Mouse (Mus musculus) ES-CJ7 (cell line): ENCODE data around the gene Hmmr.
"Not testable (repeated sequence)": the region's sequence is repeated elsewhere in the genome, so short reads cannot be mapped to it uniquely, and the experiment has no call there.

ENCODE experiments used
- DNase-seq: peaks from one replicate; pipeline ENCODE4 v3.0.0; 2011; ENCODE audit warnings: low read depth, low spot score

The Hmmr gene

DNA sequence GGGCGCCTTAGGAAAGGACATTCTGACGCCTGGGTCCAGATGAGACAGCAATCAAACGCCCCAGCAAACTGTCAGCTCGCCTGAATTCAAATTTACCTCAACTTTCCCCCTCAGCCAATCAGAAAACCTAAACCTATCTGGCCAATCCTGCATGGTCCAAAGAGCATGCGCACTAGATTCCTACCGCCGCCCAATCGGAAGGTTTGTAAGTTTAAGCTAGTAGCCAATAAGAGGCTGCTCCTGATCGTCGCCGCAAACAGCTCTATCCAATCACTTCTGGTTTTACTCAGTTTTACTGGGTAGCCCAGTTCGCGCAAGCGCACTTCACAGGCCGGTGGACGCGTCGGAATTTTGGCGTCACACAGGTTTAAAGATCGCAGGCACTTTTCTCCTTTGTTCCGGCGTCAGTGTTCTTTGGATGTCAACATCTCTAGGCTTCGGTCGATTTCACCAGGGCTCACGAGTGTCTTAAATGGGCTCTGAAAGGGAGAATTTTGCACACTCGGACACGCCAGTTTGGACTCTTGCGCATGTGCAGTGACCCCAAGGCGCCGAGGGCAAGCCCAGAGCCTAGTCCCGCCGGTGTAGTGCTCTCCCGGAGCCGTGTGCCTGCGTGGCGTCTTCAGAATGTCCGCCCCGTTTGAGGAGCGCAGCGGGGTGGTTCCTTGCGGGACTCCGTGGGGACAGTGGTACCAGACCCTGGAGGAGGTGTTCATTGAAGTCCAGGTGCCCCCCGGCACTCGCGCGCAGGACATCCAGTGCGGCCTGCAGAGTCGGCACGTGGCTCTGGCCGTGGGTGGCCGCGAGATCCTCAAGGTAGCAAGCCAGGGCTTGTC lies at the start of gene Hmmr, which contains the start of gene Nudcd2:
TSS of gene Hmmr (minus strand) at position 84 of the 836 bp plus-strand sequence.
TSS of gene Nudcd2 (plus strand) at position 329 of the 836 bp plus-strand sequence.
- peak; percentile 100 for DNase-seq

DNA sequence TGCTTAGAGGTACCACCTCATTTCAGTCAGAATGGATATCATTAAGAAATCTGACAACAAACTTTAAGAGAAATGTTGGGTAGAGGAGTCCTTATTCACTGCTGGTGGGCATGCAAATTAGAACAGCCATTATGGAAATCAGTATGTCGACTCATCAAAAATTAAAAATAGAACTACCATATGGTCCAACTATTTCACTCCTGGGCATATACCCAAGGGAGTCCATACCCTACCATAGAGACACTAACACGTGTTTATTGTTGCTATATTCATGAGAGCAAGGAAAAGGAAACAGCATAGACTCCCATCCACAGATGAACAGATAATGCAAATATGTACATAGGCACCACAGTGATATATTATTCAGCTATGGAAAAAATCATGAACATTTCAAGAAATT lies 48.6 kb upstream of the Hmmr start:
- DNase-seq: no peak

DNA sequence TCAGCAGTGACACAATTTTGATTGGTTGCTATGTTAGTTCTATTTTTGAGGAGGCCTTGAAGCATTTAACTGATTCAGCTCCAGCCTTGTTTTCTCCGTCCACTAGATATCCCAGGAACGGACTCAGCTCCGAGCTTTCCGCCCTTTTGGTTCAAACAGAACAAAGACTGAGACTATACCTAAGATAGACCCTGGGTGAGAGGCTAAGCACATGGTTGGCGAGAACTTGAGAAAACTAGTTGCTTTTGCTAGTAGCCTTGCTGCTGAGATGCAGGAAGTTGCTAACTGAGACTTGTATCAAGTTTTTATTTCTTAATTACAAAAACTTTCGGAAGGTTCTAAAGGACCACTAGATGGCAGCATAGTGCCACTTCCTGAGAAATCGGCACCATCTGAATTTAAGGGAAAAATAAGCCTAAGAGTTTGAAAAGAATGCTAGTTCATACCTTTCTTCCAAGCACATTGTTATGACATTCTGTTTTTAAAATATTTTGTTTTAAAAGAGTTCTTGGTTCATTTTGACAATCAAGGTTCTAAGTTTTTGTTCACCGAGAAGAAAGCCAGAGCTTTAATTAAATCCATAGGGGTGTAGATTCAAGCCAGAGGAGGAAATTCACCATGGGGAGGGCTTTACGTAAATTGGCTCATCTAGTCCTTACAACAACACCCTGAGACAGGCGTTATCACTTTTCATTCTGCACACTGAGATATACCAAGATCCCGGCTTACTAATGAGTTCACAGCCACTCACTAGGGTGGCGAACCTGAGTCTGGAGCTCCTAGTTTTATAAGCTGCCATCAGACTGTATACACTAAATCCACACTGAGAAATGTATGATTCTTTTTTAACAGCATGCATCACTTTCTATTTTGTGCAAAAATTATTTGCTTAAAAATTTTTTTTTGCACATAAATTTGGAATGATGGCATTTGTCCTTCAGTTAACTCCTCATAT lies 42.4 kb upstream of the Hmmr start:
- peak; percentile 56 for DNase-seq

DNA sequence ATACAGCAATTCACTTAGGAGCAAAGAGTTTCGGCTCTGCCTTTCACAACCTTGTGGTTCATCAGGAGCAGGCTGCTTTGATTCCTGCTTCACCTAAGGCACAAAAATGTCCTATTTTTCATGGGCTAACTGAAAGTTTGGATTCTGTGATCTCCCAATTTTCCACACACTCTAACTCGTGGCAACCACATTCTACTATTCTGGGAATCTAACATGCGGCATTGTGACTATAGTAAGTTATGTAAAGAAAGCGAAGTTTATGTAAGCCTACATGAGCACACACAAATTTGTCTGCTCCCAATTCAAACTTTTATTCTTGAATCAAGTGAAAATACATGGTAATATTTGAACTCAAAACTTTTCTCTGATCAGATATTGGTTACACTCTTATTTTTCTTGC lies 31.5 kb upstream of the Hmmr start:
- no peak for DNase-seq

DNA sequence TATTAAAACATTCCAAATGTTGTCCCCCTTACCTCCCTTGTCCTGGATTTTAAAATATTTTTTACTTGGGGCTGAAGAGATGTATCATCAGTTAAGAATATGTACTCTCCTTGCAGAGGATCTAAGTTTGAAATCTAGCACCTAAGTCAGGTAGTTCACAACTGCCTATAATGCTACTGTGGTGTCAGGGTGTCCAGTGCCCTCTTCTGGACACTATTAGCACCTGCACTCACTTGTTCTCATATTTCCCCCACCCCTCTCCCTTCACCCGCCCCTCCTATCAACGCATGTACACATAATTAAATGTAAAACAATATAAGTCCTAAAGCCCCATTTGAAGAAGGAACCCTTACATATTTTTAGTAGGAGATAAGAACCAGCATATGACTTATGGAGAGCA lies 30.2 kb upstream of the Hmmr start:
- DNase-seq: peak; percentile 65

DNA sequence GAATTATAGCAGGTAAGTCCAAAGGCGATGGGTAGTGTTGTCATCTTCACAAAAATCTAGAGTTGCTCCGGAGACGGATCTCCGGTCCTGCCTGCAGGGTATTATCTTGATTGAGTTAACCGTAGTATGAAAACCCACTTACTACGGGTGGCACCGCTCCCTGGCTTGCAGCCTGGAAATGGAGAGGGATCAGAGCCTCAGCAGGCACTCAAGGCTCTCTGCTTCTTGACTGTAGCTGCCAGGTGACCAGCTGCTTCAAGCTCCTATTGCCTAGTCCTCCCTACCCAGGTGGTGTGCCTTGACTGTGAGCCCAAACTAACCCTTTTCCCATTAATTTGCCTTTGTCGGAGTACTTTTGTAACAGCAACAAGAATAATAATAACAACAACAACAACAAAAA lies 26.7 kb upstream of the Hmmr start:
- DNase-seq: no peak

DNA sequence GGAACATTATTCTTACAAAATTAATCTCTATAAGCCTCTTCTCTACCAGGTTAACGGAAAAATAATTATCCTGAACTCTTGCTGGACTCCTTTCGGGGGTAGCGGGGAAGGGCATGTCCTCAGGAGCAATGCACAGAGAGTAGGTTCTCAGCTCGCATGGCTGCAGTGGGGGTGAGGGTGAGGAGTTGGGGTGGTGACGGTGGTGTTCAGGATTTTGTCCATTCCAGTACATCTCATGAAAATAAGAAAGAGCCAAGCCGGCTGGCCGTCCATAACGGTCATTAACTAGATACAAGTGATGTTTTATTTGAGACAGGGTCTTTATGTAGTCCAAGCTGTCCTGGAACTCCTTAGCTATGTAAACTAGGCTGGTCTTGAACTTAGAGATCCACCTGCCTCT lies 22.7 kb upstream of the Hmmr start:
- DNase-seq: no peak

DNA sequence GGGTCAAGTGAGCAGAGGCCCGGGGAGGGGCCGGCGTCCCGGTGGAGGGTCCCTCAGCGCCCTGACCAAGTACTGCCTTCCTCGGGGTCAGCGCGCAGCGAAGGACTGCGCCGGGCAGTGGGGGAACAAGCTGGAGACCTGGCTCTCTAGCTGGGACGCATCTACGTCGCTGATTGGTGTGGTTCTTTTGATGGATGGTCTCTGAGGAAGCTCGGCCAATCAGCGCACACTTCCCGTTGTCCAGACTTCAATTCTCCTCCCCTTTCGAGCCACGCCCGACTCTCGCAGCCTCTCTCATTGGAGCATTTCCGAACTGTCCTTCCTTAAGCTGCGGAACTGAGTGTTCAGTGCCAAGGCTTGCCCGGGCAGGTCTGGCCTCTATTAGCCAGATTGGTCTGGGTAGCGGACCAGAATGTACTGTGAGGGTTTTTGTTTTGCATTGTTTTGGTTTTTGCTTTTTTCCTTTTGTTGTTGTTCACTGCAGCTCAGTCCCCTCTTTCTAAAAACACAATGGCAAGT lies 21.9 kb upstream of the Hmmr start, which contains the start of gene Ccng1:
TSS of gene Ccng1 (minus strand) at position 203 of the 519 bp plus-strand sequence.
- peak; percentile 98 for DNase-seq

DNA sequence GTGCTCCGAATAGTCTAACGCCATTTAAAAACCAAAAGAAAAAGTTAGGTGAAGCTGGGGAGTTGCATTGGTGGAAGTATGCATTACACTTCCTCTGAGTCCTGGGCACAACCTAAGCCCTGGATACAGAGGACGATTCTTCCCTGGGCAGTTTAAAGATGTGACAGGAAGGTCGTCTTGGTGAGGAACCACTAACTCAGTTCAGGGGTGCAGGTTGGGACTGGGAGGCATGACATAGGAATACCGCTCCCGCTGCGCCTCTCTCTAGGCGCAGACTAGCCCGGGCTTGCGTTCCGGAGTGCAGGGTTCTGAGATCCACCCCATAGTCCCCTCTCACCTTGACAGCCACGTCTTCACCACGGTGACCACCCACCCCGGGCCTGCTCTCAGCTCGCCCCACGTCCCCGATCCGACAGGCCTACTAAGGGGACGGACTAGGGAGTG lies 21.5 kb upstream of the Hmmr start:
- DNase-seq: peak; percentile 54

DNA sequence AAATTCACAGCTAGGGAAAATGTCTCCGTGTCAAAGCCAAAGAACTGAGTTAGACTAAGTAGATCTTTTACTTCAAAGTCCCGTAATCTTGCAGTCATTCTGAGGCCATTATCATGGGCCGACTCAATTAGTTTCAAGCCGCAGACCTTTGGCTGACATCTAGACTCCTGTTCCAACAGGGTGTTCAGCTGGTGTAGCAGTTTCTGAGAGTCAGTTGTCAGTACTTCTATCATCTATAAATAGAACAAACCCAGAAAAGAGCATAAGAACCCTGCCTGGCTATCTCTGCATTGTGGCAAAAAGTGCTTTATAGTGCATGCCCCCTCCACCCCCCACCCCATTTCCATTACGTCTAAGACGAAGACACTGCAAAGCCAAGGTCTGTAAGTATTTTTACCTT lies 20.6 kb upstream of the Hmmr start:
- DNase-seq: no peak

DNA sequence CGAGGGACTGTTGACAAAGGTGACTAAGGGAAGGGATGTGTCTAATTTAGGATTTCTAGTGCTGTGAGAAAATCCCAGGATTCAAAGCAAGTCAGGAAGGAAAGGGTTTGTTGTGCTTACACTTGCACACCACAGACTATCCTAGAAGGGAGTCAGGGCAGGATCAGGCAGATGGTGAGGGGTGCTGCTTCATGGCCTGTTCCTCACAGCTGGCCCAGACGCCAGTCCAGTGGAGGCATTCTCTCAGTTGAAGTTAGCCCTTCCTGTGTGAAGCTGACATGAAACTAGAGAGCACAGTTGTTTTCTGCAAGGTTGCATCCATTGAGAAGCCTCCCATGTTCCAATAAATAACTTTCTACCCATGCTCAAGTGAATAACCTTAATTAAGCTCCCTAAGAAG lies 14.5 kb upstream of the Hmmr start:
- DNase-seq: no peak

DNA sequence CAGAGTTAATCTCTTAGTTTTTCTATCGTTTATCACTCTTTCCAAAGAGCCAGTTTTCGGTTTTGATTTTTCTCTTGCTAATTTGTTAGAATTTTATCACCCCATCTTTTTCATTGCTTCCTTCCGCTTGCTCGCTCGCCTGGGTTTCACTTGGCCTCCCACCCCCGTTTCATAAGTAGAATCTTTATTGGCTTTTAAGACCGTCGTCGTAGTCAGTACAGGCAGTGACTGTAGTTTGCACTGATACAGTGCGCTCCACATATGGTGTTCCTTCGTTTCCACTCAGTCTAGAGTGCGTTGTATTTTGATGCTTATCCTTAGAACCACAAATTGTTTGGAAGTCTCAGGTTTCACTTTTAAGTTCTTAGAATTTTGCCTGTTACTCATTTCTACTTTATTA lies 13.1 kb upstream of the Hmmr start:
- DNase-seq: no peak

DNA sequence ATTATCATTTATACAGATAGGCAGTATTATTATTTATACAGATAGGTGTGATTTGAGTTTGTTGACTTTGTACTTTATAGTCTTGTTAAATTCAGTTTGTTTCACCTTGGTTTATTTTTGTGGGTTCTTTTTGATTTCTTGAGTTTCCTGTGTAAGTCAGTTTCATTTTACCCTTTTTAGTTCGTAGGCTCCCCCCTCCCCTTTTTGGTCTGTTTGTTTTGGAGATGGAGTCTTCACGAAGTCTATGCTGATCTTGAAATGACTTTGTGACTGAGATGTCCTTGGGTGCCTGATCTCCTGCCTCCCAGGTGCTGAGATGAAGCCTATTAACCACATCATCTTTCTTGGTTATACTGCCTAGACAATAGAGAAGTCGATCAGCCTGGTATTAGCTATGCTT lies 11.1 kb upstream of the Hmmr start:
- no peak for DNase-seq

DNA sequence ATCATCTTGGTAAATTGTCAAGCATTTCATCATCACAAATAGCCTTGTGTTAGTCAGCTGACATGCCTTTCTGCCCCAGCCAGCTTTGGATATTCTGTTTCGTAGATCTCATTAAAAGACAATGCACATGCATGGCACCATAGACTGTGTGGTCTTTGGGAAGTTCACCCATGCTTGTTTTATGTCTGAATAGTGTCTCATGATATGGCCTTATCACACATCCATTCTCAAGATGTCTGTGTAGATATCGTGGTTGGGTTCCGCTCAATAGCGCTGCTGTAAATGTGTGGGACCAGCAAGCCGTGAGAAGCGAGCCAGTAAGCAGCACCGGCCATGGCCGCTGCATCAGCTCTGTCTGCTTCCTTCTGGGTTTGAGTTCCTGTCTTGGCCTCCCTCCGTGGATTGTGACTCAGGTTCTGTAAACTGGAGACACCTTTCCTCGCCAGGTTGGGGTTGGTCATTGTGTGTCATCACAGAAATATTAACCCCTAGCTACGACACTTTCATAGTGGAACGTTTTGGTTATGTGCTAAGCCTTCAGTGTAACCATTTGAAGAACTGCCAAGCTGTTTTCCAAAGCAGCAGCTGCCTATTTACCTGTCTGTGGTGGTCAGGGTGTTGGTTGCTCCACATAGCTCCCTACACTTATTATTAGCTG lies 8.5 kb upstream of the Hmmr start:
- DNase-seq: no peak

DNA sequence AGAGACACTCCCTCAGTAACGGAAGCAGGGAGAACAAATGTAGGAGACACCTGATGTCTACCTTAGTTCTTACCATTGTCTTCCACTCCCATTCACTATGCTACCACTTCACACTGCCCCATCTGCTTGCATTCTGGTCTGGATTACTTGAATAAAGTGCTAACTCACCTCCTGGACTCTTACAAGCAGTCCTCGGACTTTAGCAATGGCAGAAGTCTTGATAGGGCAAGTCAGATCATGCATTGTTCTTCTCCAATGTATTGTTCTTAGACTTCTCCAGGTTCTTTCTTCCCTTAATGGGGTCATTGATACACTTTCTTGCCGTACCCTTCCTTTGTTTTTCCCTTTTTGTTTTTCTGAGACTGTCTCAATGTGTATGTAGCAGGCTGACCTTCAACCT lies 4.1 kb upstream of the Hmmr start:
- DNase-seq: peak; percentile 63

DNA sequence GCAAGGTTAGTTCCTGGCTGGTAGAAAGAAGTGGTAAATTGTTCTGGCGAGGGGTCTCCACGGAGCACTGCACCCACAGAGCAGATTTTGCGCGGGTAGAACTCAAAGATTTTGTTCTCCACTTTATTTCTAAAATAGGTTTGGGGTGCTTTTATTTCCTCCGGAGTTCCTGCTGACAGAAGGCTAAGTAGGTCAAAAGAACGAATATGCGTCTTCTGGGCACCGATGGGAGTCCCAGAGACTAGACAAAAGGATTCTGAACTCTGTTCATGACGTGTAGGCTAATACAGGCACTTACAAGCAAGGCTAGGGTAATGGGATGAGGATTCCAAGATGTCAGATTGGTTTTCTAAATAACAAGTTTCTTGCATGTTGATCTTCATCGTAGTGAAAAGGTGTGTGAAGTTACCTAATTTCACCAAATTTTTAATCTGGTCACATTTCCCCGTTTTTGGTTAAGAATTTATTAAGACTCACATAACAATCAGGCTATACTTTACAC lies 1.1 kb upstream of the Hmmr start:
- peak; percentile 42 for DNase-seq

DNA sequence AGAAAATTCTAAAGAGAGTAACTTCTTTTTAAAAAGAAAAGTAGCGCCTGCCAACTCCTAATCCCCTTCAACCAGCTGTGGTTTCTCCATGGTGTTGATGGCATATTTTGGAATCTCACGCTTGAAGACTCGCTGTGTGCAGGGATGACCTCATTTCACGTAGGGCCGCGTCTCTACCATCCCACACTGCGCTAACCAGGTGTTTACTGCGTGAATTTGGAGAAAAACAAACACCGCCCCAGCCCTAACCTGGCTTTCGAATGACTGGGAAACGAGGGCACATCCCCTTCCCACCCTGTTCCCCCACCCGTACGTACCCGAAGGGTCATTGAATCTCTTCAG lies 254 bp downstream of the Hmmr start:
- DNase-seq: no peak

DNA sequence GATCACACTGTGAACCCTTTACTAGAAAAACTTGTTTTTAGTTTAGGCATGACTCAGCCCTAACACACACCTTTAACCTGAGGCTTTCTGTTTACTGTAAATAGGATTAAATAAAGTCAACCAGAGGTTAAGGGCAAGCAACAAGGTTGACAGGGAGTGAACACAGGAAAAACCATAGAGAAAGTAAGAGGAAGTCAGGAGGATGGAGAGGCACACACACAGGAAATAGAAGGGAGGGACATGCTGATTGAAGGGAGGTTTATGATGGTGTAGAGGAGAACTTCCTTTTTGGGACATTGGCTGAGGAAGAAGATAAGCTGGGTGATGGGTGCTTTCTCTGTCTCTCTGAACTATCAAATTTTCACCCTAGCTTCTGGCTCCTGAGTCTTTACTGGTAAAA lies 14.9 kb downstream of the Hmmr start:
- no peak for DNase-seq

DNA sequence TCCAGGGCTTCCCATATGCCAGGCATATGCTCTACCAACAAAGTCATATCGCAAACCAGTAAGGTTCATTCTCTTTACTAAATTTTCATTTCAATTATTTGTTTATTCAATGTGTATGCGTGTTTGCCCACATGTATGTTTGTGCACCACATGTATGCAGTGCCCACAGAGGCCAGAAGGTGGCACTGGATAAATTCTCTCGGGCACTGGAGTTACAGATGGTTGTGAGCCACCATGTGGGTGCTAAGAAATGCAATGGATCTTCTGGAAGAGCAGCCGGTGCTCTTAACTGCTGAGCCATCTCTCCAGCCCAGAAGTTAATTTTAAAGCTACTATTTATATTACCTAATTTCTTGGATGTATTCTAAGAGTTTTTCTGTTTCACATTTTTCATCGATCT lies 17.7 kb downstream of the Hmmr start:
- DNase-seq: peak; percentile 50

DNA sequence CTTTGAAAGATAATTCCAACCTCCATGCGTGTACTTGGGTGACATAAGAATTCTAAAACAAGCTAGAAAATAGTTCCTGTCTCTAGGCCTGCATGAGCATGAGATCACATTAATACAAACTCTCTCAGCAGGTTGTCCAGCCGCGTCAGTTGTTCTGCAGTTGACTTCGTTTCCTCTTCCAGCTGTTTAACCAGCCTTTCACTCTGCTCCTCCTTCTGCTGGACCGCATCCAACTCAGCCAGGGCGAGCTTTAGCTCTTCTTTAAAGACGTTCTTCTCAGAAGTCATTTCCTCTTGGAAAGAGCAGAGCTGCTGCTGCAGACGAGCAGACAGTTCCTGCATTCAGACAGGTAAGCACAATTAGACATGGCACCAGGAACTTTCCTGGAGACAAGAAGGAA lies 19.4 kb downstream of the Hmmr start:
- no peak for DNase-seq

DNA sequence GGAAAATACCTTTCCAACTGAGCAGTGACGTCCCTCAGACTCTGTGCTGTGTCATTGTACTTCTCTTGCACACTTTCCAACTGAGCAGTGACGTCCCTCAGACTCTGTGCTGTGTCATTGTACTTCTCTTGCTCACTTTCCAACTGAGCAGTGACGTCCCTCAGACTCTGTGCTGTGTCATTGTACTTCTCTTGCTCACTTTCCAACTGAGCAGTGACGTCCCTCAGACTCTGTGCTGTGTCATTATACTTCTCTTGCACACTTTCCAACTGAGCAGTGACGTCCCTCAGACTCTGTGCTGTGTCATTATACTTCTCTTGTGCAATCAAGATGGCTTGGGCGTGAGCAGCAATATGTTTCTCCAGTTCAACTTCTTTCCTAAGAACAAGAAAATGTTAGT lies 23.3 kb downstream of the Hmmr start:
- DNase-seq: not testable (repeated sequence)

DNA sequence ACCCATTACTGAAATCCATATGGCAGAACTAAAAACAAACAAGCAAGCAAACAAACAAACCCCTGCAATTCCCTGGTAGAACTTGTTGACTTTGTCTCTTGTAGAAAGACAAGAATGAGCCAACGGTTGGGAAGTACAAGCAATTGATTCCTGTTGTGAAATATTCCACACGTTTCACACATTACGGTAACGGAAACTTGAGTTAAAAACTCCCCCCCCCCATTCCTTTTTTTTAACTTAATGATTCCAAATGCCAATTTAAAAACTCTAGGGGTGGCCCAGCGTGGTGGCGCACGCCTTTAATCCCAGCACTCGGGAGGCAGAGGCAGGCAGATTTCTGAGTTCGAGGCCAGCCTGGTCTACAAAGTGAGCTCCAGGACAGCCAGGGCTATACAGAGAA lies 38.1 kb downstream of the Hmmr start, which contains the start of gene Mat2b:
TSS of gene Mat2b (minus strand) at position 101 of the 400 bp plus-strand sequence.
- DNase-seq: no peak
